Mouse (Mus musculus): ENCODE data around the gene Crnkl1.

Gene Crnkl1

DNA sequence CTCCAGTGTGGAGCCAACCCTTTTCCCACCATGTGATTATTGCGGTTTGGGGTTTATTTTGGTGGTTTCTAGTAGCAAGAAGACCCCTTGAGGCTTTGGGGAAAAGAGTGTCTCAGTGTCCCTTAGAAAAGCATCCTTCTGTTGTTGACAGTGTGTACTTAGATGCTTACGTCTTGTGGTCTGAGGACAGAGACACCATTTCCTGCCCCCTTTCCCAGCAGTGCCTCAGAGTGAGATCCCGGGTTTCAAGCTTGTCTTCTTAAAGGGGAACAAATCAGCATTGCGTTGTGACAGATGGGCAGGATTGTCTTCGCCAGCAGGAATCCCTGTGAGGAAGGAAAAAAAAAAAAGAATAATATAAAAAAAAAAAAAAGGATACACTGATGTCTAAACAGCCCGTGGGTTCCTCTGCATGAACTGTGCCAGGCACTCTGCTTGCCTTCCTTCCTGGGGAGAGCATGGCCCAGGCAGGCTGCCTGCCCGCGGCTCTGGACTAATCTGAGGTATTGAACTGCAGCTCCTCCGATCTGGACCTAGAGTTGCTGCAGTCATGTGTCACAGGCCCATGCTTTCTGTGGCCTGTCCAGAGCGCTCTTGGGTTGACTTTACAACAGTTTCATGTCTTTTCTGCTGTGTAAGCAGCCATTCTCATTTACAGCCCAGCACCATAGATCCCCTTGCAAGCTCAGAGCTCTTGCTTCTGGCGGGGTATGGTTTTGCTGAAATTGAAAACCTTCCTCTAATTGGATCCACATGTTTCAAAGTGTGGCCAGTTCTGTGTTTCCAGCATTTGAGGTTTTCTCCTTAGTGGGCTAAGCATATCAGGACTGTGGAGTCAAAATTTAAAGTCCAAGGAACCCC is 53.7 kb downstream of the Crnkl1 start:
- in situ Hi-C loops (cut with MboI; ENCODE audit: low sequenced_read_pairs): no loop called here

DNA sequence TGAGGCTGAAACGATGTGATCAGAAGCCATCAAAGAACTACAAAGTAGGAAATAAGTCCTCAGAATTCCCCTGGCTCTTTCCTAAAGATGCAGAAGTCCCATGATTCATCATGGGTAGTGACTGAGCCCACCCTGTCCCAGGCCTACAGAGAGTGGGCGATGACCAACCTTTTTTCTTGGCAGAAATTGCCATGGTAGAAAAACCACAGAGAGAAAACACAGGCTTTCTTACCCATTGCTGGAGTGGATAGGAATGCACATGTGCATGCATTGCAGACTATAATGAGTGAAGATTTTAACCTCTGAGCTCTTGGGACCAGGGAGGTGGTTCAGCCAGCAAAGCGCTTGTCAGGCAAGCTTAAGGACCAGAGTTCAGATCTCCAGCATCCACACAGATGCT is 57.6 kb downstream of the Crnkl1 start:
- in situ Hi-C loops (cut with MboI; ENCODE audit: low sequenced_read_pairs): no loop called here

DNA sequence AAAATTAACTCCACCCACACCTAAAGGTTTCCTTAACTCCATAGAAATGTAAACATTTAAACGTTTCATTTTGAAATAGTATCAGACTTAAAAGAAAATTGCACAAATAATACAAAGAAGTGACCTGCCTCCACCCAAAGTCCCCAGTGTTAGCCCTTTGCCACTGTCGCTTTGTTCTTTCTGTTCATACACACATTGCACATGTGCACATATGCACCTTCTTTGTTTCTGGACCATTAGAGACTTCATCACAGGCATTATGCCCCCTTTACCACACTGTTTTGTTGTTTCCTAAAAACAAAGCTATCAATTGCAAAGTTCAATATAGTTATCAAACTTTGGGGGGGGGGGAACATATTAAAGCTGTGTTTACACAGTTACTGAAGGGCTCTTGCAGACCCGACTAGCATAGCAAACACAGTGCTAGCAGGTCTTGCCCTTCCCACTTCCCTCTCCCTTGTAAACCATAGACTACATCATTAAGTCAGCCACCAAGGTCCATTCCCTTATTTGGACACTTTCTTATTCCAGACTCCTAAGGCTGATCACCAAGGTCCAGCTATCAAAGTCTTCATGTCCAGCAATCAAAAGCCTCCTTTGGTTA is 59.8 kb downstream of the Crnkl1 start:
- in situ Hi-C loops (cut with MboI; ENCODE audit: low sequenced_read_pairs): no loop called here

DNA sequence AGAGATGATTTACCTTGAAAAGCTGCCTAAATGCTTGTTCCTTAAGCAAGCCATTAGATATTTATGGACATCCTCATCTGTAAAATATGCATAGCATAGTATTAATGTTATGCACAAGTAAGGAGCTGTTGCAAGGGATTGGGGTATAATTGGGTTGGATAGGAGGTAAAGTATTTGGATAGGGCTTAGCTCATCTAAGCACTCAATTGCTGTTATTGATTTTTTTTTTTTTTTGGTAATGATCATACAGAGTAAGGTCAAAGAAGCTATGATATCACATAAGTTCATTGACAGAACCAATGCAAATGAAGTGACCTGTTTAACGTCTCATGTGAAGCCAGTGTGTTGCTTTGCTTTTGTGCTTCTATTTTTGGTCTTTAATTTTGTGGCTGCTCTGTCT is 60.9 kb downstream of the Crnkl1 start:
- in situ Hi-C loops (cut with MboI; ENCODE audit: low sequenced_read_pairs): no loop called here

DNA sequence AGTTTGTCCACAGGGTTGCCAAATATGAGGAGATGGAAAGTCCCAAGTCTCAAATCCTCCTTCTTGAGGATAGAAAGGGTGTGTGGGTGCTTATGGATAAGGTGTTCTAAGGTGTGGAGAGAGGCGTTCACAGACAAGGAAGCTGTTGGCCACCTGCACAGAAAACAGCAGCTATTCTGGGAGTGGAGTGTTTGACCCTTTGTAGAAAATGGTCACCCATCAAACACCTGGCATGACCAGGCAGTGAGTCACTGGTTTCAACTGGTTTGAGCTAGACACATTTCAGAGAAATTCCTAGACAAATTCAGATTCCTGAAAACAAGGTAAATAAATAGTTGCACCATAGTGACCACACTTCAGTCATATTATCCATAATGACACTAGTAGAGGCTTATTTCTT is 62.7 kb downstream of the Crnkl1 start:
- in situ Hi-C loops (cut with MboI; ENCODE audit: low sequenced_read_pairs): no loop called here

DNA sequence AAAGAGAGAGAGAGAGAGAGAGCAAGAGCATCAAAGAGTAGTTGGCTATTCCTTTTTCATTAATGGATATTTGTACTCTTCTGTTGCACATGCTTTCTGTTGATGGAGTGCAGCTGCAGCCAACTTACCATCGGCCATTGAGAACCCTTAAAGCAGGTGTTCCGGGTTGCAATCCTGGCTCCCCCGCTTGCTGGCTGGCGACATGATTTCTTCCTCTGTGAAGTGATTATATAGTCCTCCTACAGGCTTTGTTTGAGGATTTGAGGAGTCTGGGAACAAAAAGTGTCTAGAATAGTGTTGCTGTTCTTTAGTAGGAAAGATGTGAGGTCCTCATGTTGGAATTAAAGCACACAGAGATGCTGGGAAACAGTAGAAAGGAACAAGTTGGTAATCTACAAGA is 63.5 kb downstream of the Crnkl1 start:
- in situ Hi-C loops (cut with MboI; ENCODE audit: low sequenced_read_pairs): no loop called here
